Mouse (Mus musculus): ENCODE data around the gene Usf2. TPM values are rescaled to one million over a fixed set of nuclear protein-coding genes. Genes with fewer than 3 reads are reported as not detected.

The Usf2 gene
- total RNA-seq (2022) = 10 to 100 TPM; 75.5 to 96.0 (median 89.5) TPM

DNA sequence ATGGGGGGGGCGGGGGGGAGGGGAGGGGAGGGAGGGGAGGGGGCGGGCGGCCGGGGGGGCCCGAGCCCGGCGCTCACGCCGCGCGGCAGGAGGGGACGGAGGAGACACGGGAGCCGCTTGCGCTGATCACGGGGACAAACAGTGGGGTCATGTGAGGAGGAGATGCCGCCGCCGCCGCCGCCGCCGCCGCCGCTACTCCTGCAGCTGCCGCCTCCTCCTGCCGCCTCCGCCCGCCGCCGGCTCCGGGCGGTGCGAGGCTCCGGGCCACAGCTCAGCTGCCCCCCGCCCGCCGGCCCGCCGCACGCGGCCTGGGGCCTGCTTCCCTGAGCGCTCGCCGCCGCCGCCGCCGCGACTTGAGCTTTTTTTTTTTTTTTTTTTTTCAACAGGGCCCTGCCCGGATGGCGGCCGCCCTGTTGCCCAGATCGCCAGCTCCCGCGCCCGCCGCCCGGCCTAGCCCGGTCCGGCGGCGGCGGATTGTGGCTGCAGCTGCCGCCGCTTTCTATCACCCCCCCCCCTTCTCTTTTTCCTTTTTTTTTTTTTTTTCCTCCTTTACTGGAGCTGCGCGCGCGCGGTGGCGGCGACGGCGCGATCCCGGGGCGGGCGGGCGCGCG, at the start of gene Usf2:
Gene Usf2, minus strand, starts transcription at position 48 of the 611 bp plus-strand sequence.
- peak; percentile 54 to 73 for DNase-seq (ENCODE audit: low spot score in 2 of 2)

DNA sequence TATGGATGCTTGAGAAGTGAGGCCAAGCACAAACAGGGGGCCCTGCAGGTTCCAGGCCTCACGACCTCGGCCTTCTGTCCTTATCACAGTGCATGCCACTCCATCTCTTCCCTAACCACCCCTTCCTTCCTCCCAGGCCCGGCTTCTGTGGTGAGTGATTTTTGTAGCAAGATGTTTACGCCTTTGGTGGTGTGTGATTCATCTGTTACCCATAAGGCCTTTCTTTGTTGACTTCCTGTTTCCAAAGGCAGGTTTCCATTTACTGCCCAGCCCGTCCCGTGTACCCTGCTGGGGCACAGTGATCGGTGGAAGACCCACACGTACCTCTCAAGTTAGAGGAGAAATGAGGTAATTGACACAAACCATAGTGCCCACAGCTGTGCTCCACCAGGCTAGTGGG, 46.0 kb upstream of the Usf2 start:
- no peak for DNase-seq (ENCODE audit: low spot score in 2 of 2)

DNA sequence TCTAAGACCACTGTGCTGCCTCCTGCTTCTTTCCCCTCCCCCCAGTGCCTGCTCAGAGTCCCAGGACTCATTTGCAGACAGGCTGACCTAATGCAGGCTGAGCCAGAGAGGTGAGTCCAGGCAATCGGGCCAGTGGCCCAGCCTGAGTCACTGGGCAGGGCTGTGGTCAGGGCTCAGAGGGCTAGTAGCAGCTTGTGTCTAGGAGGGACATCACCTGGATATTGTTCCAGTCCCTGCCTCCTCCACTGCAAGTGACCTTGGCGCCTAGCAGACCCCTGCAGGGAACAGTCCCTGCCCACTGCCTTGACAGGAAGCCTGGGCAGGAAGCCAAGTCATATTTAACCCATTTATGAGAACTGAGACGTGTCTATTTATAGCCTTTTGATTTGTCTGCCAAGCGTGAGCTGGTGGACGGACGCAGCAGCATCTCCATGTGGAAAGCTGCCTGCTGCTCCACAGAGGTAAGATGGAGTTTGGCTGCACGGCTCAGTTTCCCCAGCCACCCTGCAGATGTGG, 44.0 kb upstream of the Usf2 start:
- peak; percentile 51 to 67 for DNase-seq (ENCODE audit: low spot score in 2 of 2)

GRCm38 (mm10) chr7:30996491-30996890, 39.9 kb upstream of the Usf2 start:
- DNase-seq (ENCODE audit: low spot score in 2 of 2) = no peak

DNA sequence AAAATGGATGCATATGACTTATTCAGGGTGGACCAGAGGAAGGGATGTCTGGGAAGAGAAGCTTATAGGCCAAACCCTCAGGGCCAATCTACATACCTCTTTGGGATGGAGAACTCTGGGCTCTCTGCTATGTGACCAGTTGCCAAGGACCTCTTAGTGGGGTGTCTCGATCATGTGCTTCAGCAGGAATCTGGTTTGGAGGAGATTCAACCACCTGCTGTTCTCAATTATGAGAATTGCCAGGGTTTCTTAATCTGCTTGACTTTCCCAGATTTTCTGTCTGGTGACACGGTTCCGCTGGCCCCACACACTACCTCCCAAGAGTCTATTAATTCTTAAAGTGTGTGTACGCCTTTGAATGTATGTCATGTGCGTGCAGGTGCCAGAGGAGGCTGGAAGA, 37.4 kb upstream of the Usf2 start:
- DNase-seq (ENCODE audit: low spot score in 2 of 2) = no peak

- no peak for DNase-seq (ENCODE audit: low spot score in 2 of 2)
Observed at GRCm38 (mm10) chr7:30992148-30992547, 35.5 kb upstream of the Usf2 start.

DNA sequence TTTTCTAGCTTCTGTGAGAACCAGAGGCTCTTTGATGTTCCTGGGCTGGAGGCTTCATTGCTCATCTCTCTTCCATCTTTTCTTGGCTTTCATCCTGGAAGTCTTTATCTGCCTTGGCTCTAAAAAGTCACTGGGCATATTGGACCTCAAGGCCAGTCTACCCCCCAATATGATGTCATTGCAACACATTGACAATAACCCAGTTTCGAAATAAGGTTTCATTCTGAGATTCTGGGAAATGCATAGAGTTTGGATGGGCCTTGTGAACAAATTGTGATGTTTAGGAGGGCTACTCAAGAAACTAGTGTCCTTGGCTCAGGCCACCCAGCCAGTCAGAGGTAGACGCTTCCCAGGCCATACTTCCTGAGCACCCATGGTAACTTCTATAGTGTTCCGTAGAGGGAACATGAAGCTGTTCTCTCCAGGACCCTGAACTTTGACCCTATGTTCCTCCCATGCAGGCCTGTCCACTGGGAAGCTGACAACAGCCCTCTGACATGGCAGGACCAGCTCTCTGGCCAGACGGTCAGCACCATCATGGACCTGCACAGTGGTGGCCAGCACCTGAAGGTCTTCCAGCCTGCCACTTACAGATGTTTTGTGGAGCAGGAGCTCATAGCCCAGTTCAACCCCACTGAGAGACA, 32.0 kb upstream of the Usf2 start:
- DNase-seq (ENCODE audit: low spot score in 2 of 2) = no peak

DNA sequence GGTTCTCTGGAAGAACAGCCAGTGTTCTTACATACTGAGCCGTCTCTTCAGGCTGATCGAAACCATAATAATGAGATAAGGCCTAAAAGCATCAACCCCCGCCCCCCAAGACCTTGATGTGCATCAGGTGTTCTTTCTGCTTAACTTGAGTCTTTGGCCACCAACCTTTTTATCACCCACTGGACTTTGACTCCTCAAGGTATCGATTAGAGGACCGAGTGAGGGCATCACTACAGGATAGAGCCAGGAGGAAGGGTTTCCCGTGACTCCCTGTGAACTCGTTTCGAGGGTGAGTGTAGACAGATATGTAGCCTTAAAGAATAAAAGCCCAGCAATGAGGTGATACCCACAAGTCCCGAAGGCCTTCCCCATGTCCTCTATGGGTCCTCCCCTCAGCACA, 28.8 kb upstream of the Usf2 start:
- no peak for DNase-seq (ENCODE audit: low spot score in 2 of 2)

DNA sequence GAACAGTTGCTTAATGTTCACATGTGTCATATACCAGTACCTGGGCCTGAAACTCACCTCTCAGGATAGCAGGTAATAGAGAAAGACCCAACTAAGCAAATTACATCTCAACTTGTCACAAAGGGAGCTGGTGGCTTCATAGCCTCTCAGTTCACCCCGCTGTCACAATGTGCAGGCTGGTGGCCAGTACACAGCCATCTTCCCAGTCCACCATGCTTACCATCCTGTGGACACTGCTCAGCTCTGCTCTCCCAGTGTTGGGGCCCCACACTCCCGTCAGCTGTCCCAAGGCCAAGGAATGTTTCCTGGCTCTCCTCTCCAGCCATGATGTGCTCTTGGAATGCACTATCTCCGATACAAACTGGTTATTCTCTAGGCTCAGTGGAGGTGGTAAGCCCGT, 25.1 kb upstream of the Usf2 start:
- DNase-seq (ENCODE audit: low spot score in 2 of 2) = no peak

DNA sequence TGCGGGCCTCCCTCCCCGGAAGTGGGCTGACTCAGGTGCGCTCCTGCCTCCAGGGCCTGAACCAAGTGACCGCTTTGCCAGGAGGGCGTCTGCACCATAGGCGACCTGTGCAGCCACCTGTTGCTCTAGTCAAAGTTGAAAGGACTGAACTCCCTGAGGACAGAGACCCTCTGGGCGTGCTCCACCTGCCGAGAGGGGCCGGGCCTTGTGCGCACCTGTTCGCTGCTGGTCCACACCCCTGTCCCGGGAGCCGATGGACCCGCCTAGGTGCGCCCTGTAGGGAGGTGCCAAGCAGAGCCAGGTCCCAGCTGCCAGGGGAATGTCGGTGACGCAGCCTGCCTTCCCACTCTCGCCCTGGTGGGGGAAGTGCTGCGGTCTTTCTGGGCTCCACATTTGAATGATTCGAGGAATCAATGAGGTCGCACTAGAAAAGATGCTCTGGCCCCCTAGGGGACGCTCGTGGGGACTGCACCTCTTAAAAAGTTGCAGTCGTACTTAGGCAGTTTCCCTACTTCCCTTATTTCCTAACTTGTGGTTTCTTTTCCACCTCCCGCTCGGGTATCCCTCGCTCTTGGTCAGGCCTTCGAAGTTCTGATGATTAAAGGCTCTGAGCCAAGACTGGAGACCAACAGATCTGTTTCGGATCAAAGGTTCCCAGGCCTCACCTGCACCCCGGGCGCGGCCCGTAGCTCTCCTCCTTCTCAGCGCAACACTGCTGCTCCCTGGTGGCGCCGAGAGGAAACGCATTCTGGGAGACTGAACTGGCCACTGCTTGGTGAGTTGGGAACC, 17.1 kb upstream of the Usf2 start, which contains the start of gene Fam187b:
Gene Fam187b, plus strand, starts transcription at position 290 of the 789 bp plus-strand sequence.
- DNase-seq (ENCODE audit: low spot score in 2 of 2) = peak; percentile 69 to 78

DNA sequence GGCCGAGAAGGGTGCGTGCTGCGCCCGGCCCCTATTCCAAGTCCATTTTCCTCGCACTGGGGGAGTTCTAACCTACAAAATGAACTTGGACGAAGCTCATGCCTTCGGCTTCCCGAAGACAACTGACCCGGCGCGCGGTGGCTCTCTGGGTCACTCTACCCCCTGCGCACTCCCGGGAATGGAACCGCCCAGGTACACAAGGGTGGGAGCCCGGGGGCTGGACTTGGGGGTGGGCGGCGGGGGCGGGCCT, 16.6 kb upstream of the Usf2 start, which contains the start of gene Lsr:
Gene Lsr, minus strand, starts transcription at position 214 of the 250 bp plus-strand sequence.
- DNase-seq (ENCODE audit: low spot score in 2 of 2) = no peak

GRCm38 (mm10) chr7:30972426-30973250, 16.0 kb upstream of the Usf2 start:
- DNase-seq (ENCODE audit: low spot score in 2 of 2) = no peak

- DNase-seq (ENCODE audit: low spot score in 2 of 2) = no peak
Observed at GRCm38 (mm10) chr7:30971901-30972300, 15.3 kb upstream of the Usf2 start.

- DNase-seq (ENCODE audit: low spot score in 2 of 2) = no peak
Observed at GRCm38 (mm10) chr7:30969174-30969573, 12.6 kb upstream of the Usf2 start.

DNA sequence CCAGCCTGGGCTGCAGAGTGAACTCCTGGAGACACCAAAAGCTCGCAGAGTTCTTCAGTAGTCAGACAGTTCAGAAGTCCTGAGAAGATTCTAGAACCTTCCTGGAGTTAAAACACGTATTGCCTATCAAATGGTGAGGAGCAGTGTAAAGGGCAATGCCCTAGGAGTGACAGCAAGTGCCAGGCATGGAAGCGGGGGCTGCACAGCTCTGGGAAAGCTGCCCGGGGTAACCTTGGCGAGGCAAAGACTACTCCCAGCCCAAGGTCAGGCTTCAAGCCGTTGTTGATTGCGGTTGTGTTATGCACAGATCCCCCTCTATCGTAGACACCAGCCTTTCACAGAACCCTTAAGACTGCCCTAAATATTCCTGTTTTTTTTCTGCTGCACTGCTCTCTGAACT, 12.0 kb upstream of the Usf2 start:
- DNase-seq (ENCODE audit: low spot score in 2 of 2) = no peak

GRCm38 (mm10) chr7:30966657-30967056, 10.1 kb upstream of the Usf2 start:
- no peak for DNase-seq (ENCODE audit: low spot score in 2 of 2)

GRCm38 (mm10) chr7:30965677-30966076, 9.1 kb upstream of the Usf2 start:
- DNase-seq (ENCODE audit: low spot score in 2 of 2) = no peak

DNA sequence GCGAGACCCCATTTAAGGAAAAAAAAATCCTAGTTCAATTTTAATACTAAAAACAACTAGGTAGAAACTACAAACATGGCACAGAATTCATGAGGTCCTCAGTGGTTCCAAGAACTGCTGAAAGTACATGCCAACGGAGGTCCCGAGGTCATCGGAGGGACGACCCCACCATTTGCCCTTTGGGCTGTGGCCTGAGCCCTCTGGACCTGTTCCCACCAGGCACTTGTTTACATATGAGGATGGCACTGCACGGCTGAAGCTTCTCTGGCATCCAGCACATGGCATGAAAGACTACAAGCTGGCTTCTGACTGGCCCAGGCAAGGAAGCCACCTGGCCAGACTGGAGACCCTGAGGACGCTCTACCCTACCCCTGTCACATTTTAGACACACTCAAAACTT, 7.8 kb upstream of the Usf2 start:
- DNase-seq (ENCODE audit: low spot score in 2 of 2) = no peak

DNA sequence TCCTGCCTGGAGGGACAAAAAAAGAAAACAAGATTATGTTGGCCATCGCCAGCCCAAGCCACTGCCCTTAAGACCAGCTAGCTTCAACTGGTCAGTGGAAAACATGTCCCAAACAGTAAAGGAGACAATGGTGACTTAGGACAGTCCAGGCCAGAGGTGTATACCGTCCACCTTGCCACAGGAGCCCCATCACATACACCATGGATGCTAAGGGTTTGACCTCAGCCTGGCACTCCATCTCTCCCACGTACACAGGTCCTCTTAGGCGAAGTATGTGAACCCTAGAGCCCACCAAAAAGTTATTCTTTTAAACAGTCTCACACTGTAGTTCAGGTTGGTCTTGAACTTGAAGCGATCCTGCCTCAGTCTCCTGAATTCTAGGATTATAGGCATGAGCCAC, 6.3 kb upstream of the Usf2 start:
- no peak for DNase-seq (ENCODE audit: low spot score in 2 of 2)

GRCm38 (mm10) chr7:30959786-30960349, 3.3 kb upstream of the Usf2 start:
- no peak for DNase-seq (ENCODE audit: low spot score in 2 of 2)

DNA sequence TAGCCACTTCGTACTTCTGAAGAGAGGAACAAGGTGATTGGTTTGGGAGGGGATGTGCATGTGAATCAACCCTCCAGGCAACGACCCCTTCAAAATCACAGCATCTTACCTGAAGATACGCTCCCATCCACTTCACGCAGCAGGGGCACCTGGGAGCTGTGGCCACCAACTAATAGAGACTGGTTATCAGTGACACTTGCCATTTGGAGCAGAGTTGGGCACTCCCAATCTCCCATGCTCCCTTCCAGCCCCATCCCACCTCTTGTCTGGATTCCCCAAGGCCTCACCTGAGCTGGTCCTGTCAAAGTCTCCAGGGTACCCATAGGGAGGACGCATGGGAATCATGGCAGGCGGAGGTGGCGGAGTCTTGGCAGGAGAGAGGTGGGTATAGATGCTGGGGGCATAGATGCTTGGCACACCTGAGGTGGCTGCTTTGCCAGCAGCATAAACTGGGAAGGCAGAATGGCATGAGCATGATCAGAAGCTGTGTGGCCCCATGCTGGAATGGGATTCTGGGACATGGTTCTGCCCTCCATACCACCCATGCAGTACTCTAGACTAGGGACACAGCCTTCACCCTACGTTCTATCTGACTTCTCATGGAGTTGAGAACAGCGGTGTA, 2.4 kb upstream of the Usf2 start:
- DNase-seq (ENCODE audit: low spot score in 2 of 2) = no peak
